Mouse (Mus musculus): ENCODE results near the gene Ctsc.
"Not testable (repeated sequence)": the region's sequence is repeated elsewhere in the genome, so short reads cannot be mapped to it uniquely, and the experiment has no call there.

The Ctsc gene

DNA sequence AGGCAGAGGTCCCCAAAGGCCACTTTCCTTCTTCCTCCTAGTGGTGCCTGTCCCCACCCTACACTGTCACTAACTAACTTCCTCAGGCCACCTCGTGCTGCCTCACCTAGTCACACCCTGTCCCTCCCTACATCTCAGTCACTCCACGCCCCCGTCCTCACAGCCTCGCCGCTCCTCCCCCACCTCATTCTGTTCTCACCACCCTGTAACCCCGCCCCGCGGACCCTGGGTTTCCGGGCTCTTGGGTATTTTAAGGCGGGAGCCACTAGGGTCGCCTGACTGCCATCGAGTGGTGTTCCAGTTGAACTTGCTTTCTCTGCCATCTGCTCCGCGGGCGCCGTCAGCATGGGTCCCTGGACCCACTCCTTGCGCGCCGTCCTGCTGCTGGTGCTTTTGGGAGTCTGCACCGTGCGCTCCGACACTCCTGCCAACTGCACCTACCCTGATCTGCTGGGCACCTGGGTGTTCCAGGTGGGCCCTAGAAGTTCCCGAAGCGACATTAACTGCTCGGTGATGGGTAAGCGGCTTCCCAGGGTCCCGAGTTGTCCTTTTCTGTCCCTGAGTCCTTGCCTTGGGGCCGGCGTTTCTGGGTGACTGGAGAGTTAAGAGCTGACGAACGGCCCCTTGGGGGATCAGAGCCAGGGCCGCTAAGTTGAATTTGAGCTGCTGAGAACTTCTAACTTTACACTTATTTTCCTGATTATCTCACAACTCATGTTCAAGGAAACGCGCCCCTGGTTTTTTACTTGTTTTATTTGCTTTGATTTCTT lies at the start of gene Ctsc:
TSS of gene Ctsc (plus strand) at position 228 of the 770 bp plus-strand sequence.
- DNase-seq, result peak; percentile 80

DNA sequence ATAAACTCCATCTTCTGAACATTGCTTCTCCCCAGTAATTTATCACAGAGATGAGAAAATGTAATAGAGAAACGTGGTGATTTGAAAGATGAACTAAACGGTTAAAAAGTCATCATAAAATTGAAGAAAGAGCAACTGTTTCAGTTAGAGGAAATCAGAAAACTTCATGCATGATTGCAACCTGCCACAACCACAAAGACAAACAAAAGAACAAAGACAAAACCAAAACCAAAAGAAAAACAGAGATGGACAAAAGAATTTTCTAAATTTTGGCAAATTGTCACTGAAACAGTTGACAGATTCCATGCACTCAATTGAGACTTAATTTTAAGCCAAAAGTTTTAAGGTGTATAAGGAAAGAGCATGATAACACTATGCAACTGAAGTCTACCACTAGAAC lies 48.8 kb upstream of the Ctsc start:
- no peak for DNase-seq

DNA sequence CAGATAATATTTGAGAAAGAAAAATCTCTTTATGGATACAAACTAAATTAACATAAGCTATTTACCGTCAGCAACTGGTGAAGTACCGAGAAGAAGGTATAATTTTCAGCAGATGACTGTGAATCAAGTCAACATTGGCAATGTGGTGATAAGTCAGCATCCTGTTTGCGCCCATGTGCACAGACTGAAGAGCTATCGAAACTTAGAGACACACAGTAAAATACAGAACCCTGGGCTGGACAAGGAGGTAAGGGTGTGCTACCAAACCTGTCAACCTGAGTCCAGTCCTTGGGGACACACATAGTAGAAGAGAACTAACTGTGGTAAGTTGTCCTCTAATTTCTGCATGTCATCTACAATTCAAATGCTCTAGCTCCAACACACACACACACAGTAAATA lies 47.8 kb upstream of the Ctsc start:
- no peak for DNase-seq

DNA sequence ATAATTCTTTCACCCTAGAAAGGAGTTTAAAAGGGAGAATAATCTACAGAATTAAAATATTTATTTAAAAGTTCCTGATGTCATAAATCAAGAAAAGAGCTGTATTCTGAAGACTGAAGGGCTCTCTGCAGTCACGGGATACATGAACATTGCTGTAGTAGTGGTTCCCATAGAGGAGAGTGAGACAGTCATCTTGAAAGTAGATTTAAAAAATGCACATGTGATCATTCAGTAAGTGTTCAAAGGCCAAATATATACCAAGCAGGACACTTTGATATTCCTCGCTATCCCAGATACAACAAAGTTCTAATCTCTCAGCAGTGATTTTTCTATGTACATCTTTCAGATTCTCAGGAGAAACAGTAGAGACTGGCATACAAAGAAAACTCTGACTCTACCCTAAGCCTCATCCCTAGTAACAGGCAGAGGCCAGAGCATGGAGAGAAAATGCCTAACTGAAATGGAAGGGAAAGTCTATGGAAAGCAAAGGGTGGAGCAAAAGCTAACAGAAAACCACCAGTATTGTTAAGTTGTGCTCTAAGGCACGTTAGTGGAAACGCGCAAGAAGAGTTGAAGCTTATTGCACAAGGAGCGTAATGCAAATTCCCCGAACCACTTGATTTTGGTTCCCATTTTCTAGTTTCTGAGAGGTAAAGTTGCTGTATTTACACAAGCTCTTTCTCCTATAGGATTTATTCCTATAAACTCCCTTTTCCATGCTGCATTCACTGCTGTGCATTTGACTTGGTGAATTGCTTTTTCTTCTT lies 46.9 kb upstream of the Ctsc start:
- DNase-seq, result no peak

DNA sequence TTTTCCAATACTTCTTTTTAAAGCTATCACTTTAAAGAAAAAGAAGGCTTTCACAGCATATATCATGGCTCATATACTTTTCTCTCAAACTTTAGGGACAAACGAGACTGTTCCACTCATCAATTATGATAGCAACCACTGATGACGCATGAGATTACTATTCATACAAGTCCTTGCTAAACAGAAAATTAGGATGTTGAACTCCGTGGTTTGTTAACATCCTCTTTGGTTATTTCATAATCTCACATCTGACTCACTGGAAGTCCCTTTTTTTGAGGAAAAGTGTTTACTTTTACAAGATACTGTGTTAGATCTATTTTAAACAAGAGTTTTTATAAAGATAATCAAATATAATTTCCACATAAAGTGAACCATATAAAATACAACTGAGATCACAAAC lies 34.8 kb upstream of the Ctsc start:
- no peak for DNase-seq

DNA sequence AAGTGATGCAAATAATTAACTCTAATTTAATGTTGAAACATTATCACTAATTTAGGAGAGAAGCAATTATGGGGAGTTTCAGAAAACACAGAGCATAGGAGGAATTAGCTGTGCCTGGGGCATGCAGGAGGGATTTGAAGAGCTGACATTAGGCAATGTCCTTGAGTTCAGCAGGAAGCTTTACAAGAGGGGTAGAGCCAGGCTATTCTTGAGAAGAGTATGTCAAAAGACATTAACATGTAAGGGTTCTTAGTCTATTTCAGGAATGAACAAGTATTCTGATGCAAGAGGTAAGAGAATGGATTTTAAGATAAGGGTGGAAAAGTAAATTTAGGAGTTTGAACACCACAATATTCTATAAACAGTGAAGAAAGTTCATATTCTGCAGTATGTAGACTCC lies 33.4 kb upstream of the Ctsc start:
- DNase-seq, result no peak

DNA sequence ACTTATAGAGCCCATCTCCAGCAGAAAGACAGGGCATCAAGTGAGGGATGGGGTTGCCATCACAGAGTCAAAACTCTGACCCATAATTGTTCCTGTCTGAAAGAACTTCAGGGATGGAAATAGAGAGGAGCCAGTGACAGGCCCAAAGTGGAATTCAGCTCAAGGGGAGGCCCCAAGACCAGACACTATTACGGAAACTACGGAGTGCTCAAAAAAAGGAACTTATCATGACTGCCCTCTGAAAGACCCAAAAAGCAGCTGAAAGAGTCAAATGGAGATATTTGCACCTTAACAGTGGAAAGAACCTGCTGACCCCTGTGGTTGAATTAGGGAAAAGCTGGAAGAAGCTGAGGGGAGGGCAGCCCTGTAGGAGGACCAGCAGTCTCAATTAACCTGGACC lies 27.5 kb upstream of the Ctsc start:
- not testable (repeated sequence) for DNase-seq

DNA sequence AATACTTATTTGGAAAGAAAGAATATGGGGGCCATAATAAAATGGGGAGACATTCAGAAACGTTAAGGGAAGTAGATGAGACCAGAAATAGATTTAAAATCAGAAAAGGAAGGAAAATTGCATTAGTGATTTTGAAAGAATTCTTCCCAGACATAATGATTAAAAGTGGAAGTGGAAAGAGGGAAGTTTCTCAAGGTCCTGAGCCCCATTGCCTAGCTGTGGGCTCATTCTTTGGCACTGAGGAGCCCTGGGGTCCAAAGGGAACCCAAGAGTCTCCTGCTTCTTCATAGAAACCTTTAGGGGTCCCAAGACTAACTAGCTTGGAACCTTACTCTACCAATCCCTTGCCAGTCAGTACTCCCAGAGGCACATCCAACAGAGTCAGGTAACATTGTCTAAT lies 26.4 kb upstream of the Ctsc start:
- DNase-seq, result no peak

DNA sequence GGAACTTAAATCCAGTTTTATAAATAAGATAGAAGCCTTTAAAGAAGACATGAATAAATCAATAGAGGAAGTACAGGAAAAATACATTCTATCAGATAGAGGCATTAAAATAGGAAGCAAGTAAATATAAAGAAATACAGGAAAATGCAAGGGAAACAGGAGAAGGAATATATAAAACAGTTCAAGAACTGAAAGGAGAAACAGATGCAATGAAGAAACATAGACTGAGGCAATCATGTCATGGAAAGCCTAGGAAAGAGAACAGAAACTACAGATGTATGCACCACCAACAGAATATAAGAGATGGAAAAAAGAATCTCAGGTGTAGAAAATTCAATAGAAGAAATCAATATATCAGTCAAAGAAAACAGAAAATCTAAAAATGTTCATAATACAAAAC lies 25.8 kb upstream of the Ctsc start:
- DNase-seq, result no peak

DNA sequence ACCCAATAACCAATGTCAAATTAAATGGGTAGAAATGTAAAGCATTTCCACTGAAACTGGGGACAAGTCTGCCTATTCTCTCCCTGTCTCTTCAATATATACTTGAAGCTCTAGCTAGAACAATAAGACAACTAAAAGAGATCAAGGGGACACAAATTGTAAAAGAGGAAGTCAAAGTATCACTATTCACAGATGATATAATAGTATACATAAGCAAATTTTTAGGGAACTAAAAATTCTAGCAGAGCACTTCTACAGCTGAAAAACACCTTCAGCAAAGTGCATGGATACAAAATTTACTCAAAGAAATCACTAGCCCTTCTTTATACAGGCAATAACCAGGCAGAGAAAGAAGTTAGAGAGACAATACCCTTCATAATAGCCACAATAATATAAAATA lies 23.0 kb upstream of the Ctsc start:
- DNase-seq, result no peak

DNA sequence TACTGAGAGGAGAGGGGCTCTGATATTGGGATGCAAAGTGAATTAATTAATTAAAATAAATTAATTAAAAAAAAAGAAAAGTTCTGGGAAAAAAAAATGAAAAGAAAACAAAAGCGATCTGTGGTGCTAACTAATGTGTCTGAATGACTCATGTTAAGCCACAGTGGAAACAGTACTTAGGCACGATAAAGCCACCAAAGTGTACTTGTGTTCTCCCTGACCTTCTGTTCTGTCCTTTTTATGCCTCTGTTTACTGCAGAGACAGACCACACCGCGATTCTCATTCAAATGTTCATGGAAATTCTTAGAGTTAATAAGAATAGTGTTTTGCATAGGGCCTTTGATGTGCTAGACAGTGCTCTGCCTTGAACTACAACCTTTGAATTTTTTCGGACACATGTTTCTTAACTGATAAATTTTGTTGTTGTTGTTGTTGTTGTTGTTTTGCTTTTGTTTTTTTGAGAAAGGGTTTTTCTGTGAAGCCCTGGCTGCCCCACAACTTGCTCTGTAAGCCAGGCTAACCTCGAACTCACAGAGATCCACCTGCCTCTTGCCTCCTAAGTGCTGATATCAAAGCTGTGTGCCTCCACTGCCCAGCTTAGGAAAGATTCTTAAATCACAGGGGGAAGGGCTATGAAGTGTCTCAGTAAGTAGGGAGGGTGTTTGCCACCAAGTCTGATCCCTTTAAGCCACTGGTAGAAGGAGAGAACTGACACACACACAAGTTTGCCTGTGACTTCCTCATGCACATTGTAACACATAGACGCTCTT lies 18.5 kb upstream of the Ctsc start:
- no peak for DNase-seq

DNA sequence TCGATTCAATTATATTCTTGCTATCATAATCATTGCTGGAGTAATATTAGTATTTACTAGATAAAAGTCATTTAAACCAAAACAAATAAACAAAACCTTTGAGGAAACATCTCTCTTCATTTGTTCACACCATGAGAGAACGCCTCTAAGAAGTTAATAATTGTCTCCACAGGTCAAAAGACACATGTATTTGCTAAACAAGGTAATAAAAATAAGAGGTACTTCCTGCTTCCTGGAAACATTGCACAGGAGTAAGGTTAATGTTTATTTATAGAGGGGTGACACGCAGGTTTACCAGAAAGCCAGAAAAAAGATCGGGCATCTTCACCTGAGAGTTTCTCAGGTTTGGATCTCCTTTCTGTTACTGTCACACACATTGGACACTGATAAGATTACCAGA lies 16.1 kb upstream of the Ctsc start:
- DNase-seq, result peak; percentile 44

DNA sequence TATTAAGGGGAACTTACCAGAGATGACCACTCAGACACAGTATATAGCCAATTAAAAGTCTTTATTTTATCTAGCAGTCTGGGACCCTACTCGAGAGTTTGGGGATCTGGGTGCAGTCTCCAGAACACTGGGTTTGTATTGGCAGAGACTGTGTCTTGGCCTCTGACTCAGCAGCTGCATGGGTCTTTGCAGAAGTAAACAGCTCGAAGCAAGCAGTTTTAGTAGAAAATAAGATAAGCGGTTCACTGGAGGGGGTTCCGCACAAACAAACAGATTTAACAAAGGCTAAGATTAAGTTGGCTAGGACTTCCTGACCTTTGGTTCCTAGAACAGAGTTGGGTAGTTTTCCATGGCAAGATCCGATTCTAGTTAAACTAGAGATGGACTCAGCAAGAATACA lies 13.0 kb upstream of the Ctsc start:
- peak; percentile 33 for DNase-seq

DNA sequence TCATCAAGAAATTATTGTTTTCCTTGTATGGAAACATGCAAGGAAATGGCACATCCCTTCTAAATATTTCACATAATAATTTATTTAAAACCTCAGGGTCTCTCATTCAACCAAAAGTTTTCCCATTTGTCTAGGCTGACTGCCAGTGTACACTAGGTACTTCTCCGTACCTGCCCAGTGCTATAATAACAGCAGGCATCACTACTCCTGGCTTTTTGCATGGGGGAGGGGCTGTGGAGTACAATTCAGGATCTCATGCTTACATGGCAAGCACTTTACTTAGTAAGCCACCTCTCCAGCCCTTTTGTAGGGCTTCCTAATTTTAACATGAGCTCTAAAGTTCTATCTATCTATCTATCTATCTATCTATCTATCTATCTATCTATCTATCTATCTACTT lies 8.0 kb upstream of the Ctsc start:
- DNase-seq, result no peak

DNA sequence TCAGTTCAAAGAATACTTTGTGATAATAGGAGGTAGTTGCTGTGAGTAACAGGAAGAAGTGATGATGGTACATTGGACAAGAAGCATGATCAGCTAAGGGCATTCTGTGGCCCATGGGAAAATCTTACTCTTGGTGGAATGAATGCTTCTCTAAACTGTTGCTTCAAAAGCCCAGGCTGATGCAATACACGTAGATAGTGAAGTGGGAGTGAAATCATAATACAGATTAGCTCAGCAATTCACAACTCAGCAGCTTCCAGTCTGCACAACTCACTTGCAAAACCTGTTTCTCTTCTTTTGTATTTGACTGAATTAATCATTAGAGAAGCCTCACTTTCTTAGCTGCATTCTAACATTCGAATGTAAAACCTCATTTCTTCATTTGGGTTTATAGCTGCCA lies 6.4 kb upstream of the Ctsc start:
- no peak for DNase-seq

DNA sequence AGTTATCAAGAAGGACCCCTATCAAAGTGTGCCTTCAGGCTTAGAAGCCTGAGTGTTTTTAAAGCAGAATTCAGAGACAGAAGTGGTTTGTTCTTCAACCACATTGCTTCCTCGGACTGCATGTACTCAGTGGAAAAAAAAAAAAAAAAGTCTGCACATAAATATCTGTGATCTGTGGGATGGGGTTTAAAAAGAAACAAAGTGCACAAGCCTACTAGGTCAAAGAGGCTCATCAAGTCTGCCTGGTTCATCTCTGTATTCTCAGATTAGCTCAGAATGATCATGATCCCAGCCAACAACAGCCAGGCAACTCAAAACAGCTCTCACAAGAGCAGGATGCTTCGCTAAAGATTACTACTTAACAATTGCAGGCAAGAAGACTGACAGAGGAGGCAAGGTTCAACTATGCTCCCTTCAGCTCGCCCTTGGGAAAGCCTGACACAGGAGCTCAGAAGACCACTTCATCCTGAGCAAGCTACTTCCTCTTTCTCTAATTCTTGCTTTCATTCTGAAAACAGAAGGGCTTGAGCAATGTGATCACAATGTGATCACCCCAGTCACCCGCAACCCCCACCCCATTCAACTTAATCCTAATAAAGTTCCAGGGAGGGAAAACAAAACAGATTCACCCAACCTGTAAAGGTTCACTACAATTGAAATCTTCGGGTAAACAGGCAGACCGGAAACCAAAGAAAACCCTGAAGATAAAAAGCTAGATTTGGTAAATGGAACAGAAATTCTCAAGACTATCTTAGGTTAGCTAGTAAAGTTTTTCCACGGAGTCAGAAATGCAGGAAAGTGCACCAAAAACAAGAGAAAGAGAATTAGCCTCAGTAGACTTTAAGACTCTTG lies 745 bp upstream of the Ctsc start:
- peak; percentile 19 for DNase-seq

DNA sequence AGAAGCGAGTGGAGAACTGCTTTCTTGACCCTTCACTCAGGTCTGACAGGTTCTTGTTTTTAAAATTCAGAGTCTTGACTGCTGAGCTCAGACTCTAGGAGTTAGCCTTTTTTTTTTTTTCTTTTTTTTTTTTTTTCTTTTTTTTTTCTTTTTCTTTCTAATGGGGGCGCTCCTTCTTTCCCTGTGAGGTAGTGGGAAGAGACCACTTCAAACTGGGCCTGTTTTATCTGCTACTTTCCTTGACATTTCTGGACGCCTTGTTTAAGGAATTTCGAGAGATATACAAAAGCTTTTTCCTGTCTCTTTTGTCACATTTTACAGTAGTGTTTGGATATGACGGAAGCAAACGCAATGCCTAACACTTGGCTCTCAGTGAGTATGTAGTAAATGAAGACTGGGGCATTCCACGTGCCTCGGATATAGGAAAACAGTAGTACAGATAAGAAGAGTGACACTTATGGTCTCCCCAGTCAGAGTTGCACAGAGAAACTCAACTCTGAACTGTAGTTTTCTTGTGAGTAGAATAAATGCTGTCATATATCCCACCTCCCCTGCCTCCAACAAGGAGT lies 827 bp downstream of the Ctsc start:
- no peak for DNase-seq

DNA sequence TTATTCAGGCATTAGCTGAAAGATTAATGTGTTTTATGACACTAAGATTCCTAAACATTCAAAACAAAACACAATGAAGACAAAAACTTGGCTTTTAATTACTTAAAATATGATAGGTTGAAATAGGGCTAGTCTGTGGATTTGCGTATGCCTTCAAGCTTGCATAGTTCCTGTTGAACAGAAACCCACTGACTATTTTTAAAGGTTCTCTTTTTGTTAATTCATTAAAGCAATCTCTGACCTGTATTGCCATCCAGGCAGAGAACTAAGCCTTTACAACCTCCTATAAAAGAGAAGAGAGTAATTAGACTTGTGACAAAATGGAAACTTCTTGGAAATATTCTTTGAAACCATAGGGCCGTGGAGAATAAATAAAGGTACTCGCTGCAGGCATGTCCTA lies 7.4 kb downstream of the Ctsc start:
- DNase-seq, result no peak

DNA sequence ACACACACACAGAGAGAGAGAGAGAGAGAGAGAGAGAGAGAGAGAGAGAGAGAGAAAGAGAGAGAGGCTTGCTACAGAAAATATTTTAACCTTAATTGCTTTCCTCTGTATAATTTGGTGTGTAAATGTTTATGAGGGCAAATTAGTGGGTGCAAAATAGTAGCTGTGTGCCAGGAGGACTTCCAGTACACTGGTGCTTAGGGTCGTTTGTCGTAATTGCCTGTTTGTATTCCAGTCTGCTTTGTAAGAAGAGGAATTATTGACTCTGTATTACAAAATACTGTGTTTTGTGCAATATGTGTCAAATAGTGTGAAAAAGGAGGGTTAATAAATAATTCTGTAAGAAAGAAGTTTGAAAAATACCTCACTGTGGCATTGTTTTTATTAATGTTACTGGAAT lies 13.2 kb downstream of the Ctsc start:
- no peak for DNase-seq

DNA sequence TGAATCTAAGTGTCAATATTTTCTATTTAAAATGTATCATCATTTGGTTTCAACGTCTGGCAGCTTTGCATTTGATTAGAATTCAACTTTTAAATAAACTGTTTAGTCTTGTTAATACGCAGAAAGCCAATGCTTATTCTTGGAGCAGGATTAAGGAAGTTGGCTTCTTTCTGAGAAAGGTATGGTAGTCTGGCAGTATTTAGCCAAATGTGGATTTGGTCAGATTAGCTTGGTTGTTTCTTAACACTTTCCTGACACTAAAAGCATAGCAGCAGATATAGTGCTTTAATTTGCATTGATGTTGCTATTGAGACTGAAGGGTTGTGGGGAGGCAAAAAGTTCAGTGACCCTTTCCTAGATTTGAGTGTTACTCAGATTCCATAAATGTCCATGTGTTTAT lies 14.2 kb downstream of the Ctsc start:
- DNase-seq, result no peak

DNA sequence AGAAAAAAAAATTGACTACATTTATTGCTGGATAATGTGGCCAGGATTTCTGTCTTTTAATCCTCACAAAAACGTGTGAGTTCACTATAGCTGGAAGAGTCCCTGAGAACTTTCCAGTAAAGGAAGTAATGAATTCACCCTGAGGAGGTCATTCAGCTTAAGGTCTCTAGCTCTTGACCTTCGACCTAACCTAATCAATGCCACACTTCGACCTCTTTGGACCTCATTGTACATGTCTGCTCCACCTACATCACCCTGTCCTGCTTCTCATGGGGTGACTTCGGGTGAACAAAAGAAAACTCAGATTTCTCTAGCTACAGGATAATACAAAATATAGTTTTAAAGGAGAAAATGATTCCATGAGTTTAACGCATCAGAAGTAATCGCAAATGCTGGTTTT lies 16.0 kb downstream of the Ctsc start:
- no peak for DNase-seq

DNA sequence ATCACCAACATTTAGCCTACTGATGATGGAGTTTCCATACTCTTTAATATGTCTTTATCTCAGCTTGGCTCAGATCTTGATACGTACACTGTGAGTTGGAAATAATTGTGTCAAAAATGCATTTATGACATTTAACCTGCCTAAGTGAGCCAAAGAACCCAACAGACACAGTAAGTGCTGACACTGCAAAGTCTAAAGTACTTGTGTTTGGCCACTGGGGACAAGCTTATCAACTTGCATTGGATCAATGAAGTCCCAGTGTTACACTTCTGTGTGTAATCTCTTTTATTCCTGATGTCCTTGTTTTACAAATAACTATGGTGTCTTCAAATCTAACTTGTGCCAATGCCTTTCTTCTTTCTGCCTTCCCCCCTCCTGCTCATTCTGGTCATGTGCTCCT lies 18.1 kb downstream of the Ctsc start:
- no peak for DNase-seq

DNA sequence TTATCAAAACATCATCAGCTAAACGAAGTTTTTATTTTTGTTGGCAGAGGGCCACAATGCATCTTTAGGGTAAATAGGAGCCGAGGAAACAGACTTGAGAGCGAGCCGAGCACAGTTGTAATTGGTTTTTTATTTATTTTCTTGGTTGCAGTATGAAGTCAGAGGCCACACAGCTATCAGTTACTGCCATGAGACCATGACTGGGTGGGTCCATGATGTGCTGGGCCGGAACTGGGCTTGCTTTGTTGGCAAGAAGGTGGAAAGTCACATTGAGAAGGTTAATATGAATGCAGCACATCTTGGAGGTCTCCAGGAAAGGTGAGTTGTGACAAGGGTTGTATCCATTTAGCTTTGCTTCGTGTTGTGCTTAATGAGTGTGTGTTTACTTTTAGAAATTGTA lies 19.0 kb downstream of the Ctsc start:
- no peak for DNase-seq
